Mouse (Mus musculus) erythroblast, embryonic 14.5 days (primary cell): ENCODE results near the gene Erich6. TPM values are rescaled to one million over a fixed set of nuclear protein-coding genes. Genes with fewer than 3 reads are reported as not detected.

Experiments
- H3K27me3 ChIP-seq: 2 replicates; pipeline ENCODE4 v1.6.1; 2012; ENCODE audit warnings: inconsistent platforms; ENCODE audit not compliant: control insufficient read depth
- H3K36me3 ChIP-seq: 2 replicates; pipeline ENCODE4 v1.6.1; 2012; ENCODE audit warnings: mild to moderate bottlenecking, inconsistent platforms; ENCODE audit not compliant: control insufficient read depth
- H3K4me1 ChIP-seq: 2 replicates; pipeline ENCODE4 v1.6.1; 2012; ENCODE audit warnings: inconsistent platforms; ENCODE audit not compliant: control insufficient read depth
- H3K4me3 ChIP-seq: replicated peaks from 2 replicates; pipeline ENCODE3; 2012; ENCODE audit warnings: moderate library complexity, mild to moderate bottlenecking, inconsistent platforms
- H3K9me3 ChIP-seq: 2 replicates; pipeline ENCODE4 v1.6.1; 2012; ENCODE audit warnings: low read length, inconsistent platforms, mixed read lengths; ENCODE audit not compliant: control insufficient read depth
- GATA1 ChIP-seq: IDR thresholded peaks from 2 replicates; pipeline ENCODE4 v1.6.1; 2012; ENCODE audit warnings: low read length, inconsistent platforms, mixed read lengths
- TAL1 ChIP-seq: IDR thresholded peaks from 3 replicates; pipeline ENCODE4 v1.6.1; 2012; ENCODE audit warnings: low read length, inconsistent platforms, mixed read lengths
- polyA plus RNA-seq: library from polyadenylated mRNA; stranded (reverse); fragments of >175 nt; gene quantifications from 2 replicates; pipeline ENCODE4 v1.2.3, GENCODE M21; 2012

The Erich6 gene
- polyA plus RNA-seq, 1 experiment: not detected

DNA sequence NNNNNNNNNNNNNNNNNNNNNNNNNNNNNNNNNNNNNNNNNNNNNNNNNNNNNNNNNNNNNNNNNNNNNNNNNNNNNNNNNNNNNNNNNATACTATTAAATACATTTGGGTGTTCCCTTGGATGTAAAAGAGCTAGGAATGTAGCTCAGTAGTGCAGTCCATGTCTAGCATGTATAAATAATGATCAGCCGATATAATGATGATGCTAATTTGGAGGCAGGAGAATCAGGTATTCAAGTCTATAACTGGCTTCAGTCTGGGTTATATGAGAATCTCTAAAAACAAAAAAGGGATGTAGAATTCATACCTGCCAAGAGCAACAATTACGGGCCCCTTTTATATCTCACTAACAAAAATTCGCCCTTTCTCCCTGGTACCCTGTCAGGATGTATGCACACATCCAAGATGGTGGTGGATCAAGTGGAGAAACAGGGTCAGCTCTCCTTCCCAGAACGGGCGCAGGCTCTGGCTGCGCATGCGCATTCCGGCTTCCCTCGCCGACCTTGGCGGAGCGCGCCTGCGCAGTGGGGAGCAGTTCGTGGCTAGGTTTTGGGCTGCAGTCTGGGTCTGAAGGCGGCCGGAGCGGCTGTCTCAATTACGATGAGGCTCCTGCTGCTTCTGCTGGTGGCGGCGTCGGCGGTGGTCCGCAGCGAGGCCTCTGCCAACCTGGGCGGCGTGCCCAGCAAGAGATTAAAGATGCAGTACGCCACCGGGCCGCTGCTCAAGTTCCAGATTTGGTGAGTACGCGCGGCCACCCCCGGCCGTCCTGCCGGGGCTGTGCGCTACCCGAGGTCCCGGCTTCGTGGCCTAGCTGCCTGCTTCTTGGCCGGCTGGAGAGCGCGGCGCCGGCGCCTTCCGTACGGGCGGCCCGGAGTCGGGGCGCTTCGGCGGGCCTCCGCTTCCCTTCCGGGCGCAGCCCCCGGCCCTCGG lies 60.6 kb downstream of the Erich6 start, which contains the start of gene Selenot:
Gene Selenot, plus strand, starts transcription at position 500 of the 930 bp plus-strand sequence.
- Histone ChIP-seq H3K4me3 (peak within 1 kb of the TSS; percentile 77), H3K36me3 (peaks cover 21% of the 10 kb centered on the region), H3K27me3 (no peaks in the 10 kb centered on the region), H3K9me3 (no peaks in the 10 kb centered on the region), H3K4me1 (peaks cover 29% of the 10 kb centered on the region)
- no peak for TF ChIP-seq TAL1

DNA sequence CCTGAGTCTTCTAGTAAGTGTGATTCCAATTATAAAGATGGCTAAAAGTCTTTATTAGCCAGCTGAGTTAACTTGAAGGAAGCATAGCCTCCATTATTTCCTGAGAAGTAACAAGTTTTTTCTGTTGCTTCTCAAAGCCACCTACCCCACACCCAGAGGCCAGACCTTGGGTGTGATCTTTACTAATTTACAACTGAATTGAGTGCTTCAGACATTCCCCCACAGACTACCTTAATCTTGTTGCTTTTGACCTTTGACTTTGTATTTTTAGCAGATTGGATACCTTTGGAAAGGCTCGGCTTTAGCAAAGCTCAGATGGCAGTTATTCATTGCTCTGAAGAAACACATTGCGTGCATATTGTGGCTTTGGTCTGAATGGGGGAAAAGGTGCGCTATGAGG lies 66.2 kb downstream of the Erich6 start:
- Histone ChIP-seq H3K27me3 (no peaks in the 10 kb centered on the region), H3K9me3 (0 out of 2 replicates have a peak, but pooled peaks cover 3% of the 10 kb centered on the region), H3K4me1 (peaks cover 3% of the 10 kb centered on the region)

More for the DNA sequence above, 66.2 kb downstream of the Erich6 start:
- H3K4me3 ChIP-seq: no peak overlapping the region
- H3K36me3 ChIP-seq: no peaks in the 10 kb centered on the region
- TF ChIP-seq GATA1: no peak
- TF ChIP-seq TAL1: no peak

Other genes with a start within 250 kb of the Erich6 start
- 1.3 and 1.8 TPM in 2 replicates for gene Tsc22d2, start 222.5 kb downstream of the Erich6 start, polyA plus RNA-seq
- gene Eif2a, start 111.4 kb downstream of the Erich6 start, polyA plus RNA-seq: 0.53 and 0.61 TPM in 2 replicates
- gene Serp1, start 111.3 kb downstream of the Erich6 start, polyA plus RNA-seq: 2.1 and 3.3 TPM in 2 replicates
- gene Selenot, start 60.6 kb downstream of the Erich6 start, polyA plus RNA-seq: 0.73 and 2.1 TPM in 2 replicates
- 0.12 and 0.19 TPM in 2 replicates for gene Siah2, start 55.2 kb upstream of the Erich6 start, polyA plus RNA-seq
- not detected in 2 replicates for gene Mindy4b-ps, start 185.1 kb upstream of the Erich6 start, polyA plus RNA-seq
- not detected in 2 replicates for gene Clrn1, start 248.1 kb upstream of the Erich6 start, polyA plus RNA-seq